11 mouse cellular contexts compared by ENCODE assay signal in the genomic region with DNA sequence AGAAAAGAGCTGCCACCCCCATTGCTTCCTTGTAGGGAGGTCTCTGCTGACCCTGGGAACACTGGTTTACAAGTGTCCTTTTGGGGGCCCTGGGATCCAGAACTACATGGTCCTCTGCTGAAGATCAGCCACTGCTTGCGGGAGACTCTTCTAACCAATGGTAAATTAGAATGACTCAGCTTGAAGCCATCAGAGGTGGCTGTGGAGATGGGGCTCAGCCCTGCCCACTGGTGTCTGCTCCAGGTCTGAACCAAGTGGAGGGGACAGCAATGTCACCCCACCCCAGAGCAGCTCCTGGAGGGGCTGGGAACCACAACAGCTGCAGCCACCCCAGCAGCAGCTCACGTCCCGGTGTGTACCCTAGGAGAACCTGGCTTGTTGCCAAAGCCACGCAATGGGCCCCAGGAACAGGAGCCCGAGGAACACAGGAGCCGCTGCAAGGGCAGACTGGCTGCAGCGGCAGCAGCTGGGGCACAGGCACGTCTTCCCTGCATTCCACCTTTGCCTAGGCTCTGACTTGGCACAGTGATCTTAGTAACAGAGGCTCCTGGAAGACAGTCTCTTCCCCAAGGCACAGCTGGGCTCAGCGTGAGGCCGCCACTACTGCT. TPM values are rescaled to one million over a fixed set of nuclear protein-coding genes. Genes with fewer than 3 reads are reported as not detected.
A peak's percentile ranks its signal among the peaks of the same experiment; 100 is the strongest.
DNase-seq lines count a peak whose midpoint lies in the region; ATAC-seq and TF ChIP-seq lines count a peak whose summit lies in the region.
"Had no signal": no experiment of that assay in that cellular context is flagged by ENCODE, and none has a peak within 500 bp of the region (broad histone marks: within the 10 kb centered on the region; RNA-seq: fewer than 3 reads in every experiment).

No protein-coding gene starts in this region.

- H3K9ac ChIP-seq in heart, postnatal 0 days (replicated peaks; ENCODE audit: low read depth, low read length) = no peak overlapping the region

- TF ChIP-seq EP300 in heart, postnatal 0 days (IDR thresholded peaks at IDR 0.05; ENCODE audit: low read depth) = no peak

- peak overlapping the region; percentile 25; the same call in 1 of the 2 replicates for H3K4me2 ChIP-seq in heart, postnatal 0 days (ENCODE audit: low read depth, low read length)

- 12% methylated on average over 10 of the region's 10 CpGs for WGBS in heart, postnatal 0 days
- 50% methylated on average over 10 of the region's 10 CpGs for WGBS in limb, embryonic 10.5 days

- DNase-seq in heart, postnatal 0 days (ENCODE audit: low spot score) = no peak
- DNase-seq in heart, postnatal 4 days = no peak
- DNase-seq in 416B (ENCODE audit: low read depth) = peak; percentile 38
- DNase-seq in adrenal gland, postnatal 10 days = peak; percentile 58
- no peak for DNase-seq in limb, embryonic 10.5 days (ENCODE audit: low spot score)
- DNase-seq in B cell, adult 2 months = no peak
- no peak for DNase-seq in testis, postnatal 10 days (ENCODE audit: low spot score)
- DNase-seq: cerebellum, adult 8-10 months; thymus, adult 2 months had no signal

- no peak overlapping the region for H3K27ac ChIP-seq in heart, postnatal 0 days (ENCODE audit: low read depth)
- H3K27ac ChIP-seq in limb, embryonic 10.5 days = peak overlapping the region; percentile 22; the same call in 1 of the 2 replicates
- H3K27ac ChIP-seq: macrophage had no signal

- no peaks in the 10 kb centered on the region for H3K36me3 ChIP-seq in heart, postnatal 0 days (replicated peaks; ENCODE audit: control insufficient read depth, insufficient read depth, low read length)
- H3K36me3 ChIP-seq in limb, embryonic 10.5 days = no peaks in the 10 kb centered on the region

- H3K27me3 ChIP-seq in heart, postnatal 0 days (ENCODE audit: control insufficient read depth, insufficient read depth, low read length) = no peaks in the 10 kb centered on the region
- H3K27me3 ChIP-seq in limb, embryonic 10.5 days (ENCODE audit: low read depth, poor library complexity, severe bottlenecking) = peaks cover 19% of the 10 kb centered on the region

- no peaks in the 10 kb centered on the region for H3K9me3 ChIP-seq in heart, postnatal 0 days (replicated peaks; ENCODE audit: control insufficient read depth, low read length)
- H3K9me3 ChIP-seq in limb, embryonic 10.5 days (replicated peaks) = no peaks in the 10 kb centered on the region

- no peak for TF ChIP-seq CTCF in heart, postnatal 0 days (IDR thresholded peaks at IDR 0.05; ENCODE audit: low read depth)

- no peak for ATAC-seq in heart, postnatal 0 days (ENCODE audit: insufficient read depth, low read depth)
- ATAC-seq in activated CD4-positive, CD25-positive, alpha-beta regulatory T cell, adult 4 months = no peak

- peaks cover 24% of the 10 kb centered on the region for H3K4me1 ChIP-seq in heart, postnatal 0 days (ENCODE audit: control insufficient read depth, insufficient read depth)
- peaks cover 43% of the 10 kb centered on the region for H3K4me1 ChIP-seq in limb, embryonic 10.5 days

- H3K4me3 ChIP-seq in heart, postnatal 0 days (ENCODE audit: low read depth, low read length) = no peak overlapping the region
- no peak overlapping the region for H3K4me3 ChIP-seq in limb, embryonic 10.5 days

RNA-seq across cellular contexts. Expression of a gene that starts 35.6 kb away (rescaled TPM):
- 24.7 and 27.1 TPM in 2 replicates for total RNA-seq in heart, postnatal 0 days (2014; rRNA removed; ENCODE audit: low replicate concordance)
- polyA plus RNA-seq in heart, postnatal 0 days (2015; fragmentation: Nextera tagmentation; extraction: Ambion mirVana) = 5.8 and 7.1 TPM in 2 replicates
- total RNA-seq in heart, postnatal 4 days (2021) = 10 to 100 TPM; 21.5 to 24.5 TPM
- 10 to 100 TPM; 32.0 to 47.2 TPM for total RNA-seq in adrenal gland, postnatal 10 days (2021)
- polyA plus RNA-seq in limb, embryonic 10.5 days (2016; fragmentation: Nextera tagmentation; extraction: Ambion mirVana) = 16.8 and 19.3 TPM in 2 replicates
- polyA plus RNA-seq in activated CD4-positive, CD25-positive, alpha-beta regulatory T cell, adult 4 months (2017; shearing (Covaris generic)) = 1 to 10 TPM; 4.7 to 6.6 TPM

RNA-seq across cellular contexts. Expression of a gene that starts 42.6 kb away (rescaled TPM):
- 9.4 and 16.0 TPM in 2 replicates for total RNA-seq in heart, postnatal 0 days (2014; rRNA removed; ENCODE audit: low replicate concordance)
- 13.1 and 13.9 TPM in 2 replicates for polyA plus RNA-seq in heart, postnatal 0 days (2015; fragmentation: Nextera tagmentation; extraction: Ambion mirVana)
- 10 to 100 TPM; 17.8 to 21.9 TPM for total RNA-seq in heart, postnatal 4 days (2021)
- total RNA-seq in adrenal gland, postnatal 10 days (2021) = 10 to 100 TPM; 18.0 to 20.4 TPM
- polyA plus RNA-seq in limb, embryonic 10.5 days (2016; fragmentation: Nextera tagmentation; extraction: Ambion mirVana) = 64.2 and 64.4 TPM in 2 replicates
- polyA plus RNA-seq in activated CD4-positive, CD25-positive, alpha-beta regulatory T cell, adult 4 months (2017; shearing (Covaris generic)) = 10 to 100 TPM; 17.7 to 18.6 TPM

Comparison
In these comparisons a context has a peak if more than half of its experiments do, and no peak if none do; other contexts are left out.
1. DNase-seq: peak in 416B (single experiment) and adrenal gland, postnatal 10 days (single experiment); none in heart, postnatal 0 days (single experiment), heart, postnatal 4 days (single experiment), limb, embryonic 10.5 days (single experiment), B cell, adult 2 months (0 of 2) and testis, postnatal 10 days (single experiment).